Mouse (Mus musculus) midbrain, embryonic 10.5 days (tissue): ENCODE measurements around the gene Grip2. TPM values are rescaled to one million over a fixed set of nuclear protein-coding genes. Genes with fewer than 3 reads are reported as not detected.

Source experiments
- DNase-seq: peaks from one replicate; pipeline ENCODE4 v3.0.0-alpha.2; 2017; ENCODE audit warnings: low spot score
- H3K27ac ChIP-seq: fragments of 300-500 bp; sonication (generic); replicated peaks from 2 replicates; pipeline ENCODE4 v1.5.1; 2016; ENCODE audit warnings: mild to moderate bottlenecking
- H3K27me3 ChIP-seq: fragments of 300-500 bp; sonication (generic); 2 replicates; pipeline ENCODE4 v1.6.1; 2016; ENCODE audit warnings: low read depth, mild to moderate bottlenecking; ENCODE audit not compliant: poor library complexity, severe bottlenecking
- H3K36me3 ChIP-seq: fragments of 300-500 bp; sonication (generic); 2 replicates; pipeline ENCODE4 v1.6.1; 2016; ENCODE audit warnings: mild to moderate bottlenecking, moderate library complexity
- H3K4me1 ChIP-seq: fragments of 300-500 bp; sonication (generic); 2 replicates; pipeline ENCODE4 v1.6.1; 2016
- H3K4me3 ChIP-seq: fragments of 300-500 bp; sonication (generic); 2 replicates; pipeline ENCODE4 v1.5.1; 2016; ENCODE audit warnings: mild to moderate bottlenecking, moderate library complexity
- H3K9me3 ChIP-seq: fragments of 300-500 bp; sonication (generic); replicated peaks from 2 replicates; pipeline ENCODE4 v1.6.1; 2016; ENCODE audit warnings: mild to moderate bottlenecking
- WGBS: fragments of 180-500 bp; shearing (Covaris S2); methylation state at CpG from one replicate; pipeline ENCODE4 v1.1.7; 2016; 5-methylcytosine and 5-hydroxymethylcytosine counted together
- polyA plus RNA-seq: library from polyadenylated mRNA; unstranded; fragments of >200 nt; fragmentation: Nextera tagmentation; extraction: Ambion mirVana; gene quantifications from 2 replicates; pipeline ENCODE4 v1.2.1, GENCODE M21; 2016

Grip2 gene
- polyA plus RNA-seq, 1 experiment from 2014 or later = 0.28 TPM

DNA sequence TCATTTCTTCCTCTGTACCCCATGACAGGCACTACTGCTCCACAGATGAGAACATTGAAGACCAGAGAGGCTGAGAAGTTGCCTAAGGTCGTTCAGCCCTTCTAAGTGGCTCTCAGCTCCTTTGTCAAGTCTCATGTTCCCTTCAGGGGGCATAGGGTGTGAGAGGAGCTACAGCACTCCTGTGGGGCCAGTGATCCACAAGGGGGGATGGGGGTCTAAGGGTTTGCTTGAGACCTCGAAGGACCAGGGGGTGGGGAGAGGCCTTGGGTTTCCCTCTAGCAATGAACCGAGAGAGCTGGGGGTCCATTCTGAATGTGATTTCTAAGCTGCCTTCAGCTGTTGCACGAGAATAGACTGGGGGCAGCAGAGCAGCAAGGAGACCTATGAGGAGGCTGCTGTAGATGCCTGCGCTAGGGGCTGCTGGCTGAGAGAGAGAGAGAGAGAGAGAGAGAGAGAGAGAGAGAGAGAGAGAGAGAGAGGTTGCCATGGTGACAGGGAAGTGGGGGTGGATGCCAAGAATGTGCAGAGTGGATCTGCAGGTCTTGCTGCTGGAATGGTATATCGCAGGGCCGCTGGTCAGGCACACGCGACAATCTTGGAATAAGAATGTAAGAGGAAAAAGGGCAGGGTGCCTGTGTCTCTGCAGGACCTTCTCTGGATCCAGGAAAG lies 107.1 kb downstream of the Grip2 start:
- H3K4me3 ChIP-seq = peak overlapping the region; percentile 16

DNA sequence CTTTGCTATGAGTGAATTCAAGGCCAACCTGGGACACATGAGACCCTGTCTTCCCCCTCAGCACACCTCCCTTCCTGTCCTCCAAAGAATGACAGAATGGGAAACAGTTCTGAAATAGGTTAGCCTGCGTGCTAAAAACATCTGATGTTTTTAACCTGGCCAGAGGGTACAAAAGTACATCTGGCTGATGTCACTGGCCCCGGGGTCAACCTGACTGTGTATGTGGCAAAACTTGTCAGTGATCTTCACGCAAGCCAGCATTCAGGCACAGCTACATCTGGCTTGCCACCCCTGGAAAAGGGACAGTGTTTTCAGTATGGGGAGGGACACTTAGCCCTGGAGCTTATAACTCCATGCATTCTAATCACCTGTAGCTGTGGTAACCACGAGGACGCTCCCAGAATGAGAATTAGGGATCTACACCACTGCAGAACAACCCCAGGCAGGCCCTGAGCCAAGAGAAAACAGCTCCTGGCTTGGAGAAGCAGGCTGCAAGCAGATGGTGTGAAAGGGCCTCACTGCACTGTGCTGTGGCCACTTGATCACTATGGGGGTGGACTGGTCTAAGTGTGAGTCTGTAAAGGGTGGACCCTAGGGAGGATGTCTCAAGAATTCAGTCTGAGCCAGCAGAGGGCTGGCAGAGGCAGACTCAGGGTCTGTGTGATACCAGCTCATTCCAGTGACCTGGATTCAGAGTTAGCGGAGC lies 107.9 kb downstream of the Grip2 start:
- peak; percentile 44 for DNase-seq
- H3K36me3 ChIP-seq = peaks cover 34% of the 10 kb centered on the region
- peak overlapping the region; percentile 85 for H3K27ac ChIP-seq
- H3K4me1 ChIP-seq = peaks cover 54% of the 10 kb centered on the region
- 68% methylated on average over 6 of the region's 6 CpGs for WGBS
- H3K9me3 ChIP-seq = no peaks in the 10 kb centered on the region
- H3K27me3 ChIP-seq = no peaks in the 10 kb centered on the region
- no peak overlapping the region for H3K4me3 ChIP-seq

More for the DNA sequence above, 107.1 kb downstream of the Grip2 start:
- H3K27ac ChIP-seq = peak overlapping the region; percentile 85
- no peaks in the 10 kb centered on the region for H3K9me3 ChIP-seq
- DNase-seq = peak; percentile 73
- peaks cover 34% of the 10 kb centered on the region for H3K36me3 ChIP-seq
- H3K27me3 ChIP-seq = no peaks in the 10 kb centered on the region
- WGBS = 14% methylated on average over 9 of the region's 9 CpGs
- peaks cover 50% of the 10 kb centered on the region for H3K4me1 ChIP-seq

DNA sequence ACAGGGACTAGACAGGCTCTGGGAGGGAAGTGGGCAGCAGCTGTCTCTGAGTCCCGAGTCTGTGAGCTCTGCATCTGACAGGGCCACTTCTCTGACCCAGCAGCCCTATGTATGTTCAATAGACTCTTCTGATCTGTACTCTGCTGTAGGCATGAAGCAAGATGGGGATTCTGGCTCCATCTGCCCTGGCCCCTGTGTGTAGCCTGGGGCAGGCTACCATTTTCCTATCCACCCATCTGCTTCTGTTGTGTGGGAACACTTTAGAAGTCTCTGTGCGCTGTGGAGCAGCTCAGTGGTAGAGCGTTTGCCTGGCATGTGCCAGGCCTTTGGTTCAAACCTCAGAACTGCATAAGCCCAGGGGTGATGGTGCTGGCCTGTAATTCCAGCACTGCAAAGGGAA lies 108.4 kb downstream of the Grip2 start:
- no peak overlapping the region for H3K4me3 ChIP-seq
- H3K36me3 ChIP-seq = peaks cover 28% of the 10 kb centered on the region
- no peaks in the 10 kb centered on the region for H3K9me3 ChIP-seq
- DNase-seq = no peak
- H3K27ac ChIP-seq = peak overlapping the region; percentile 85
- peaks cover 60% of the 10 kb centered on the region for H3K4me1 ChIP-seq
- WGBS = 78% methylated on average over 3 of the region's 3 CpGs
- no peaks in the 10 kb centered on the region for H3K27me3 ChIP-seq

- no peaks in the 10 kb centered on the region for H3K27me3 ChIP-seq
- no peak overlapping the region for H3K4me3 ChIP-seq
- H3K4me1 ChIP-seq = peaks cover 65% of the 10 kb centered on the region
- H3K27ac ChIP-seq = peak overlapping the region; percentile 85
- WGBS = 79% methylated on average over 2 of the region's 2 CpGs
- no peaks in the 10 kb centered on the region for H3K9me3 ChIP-seq
- DNase-seq = no peak
- H3K36me3 ChIP-seq = peaks cover 22% of the 10 kb centered on the region
These were observed 109.0 kb downstream of the Grip2 start for GRCm38 (mm10) chr6:91718067-91718466.

- Histone ChIP-seq H3K36me3 (peaks cover 23% of the 10 kb centered on the region), H3K4me1 (peaks cover 72% of the 10 kb centered on the region)
- WGBS = 90% methylated on average over 6 of the region's 6 CpGs
These were observed 110.9 kb downstream of the Grip2 start for GRCm38 (mm10) chr6:91715988-91716810.

GRCm38 (mm10) chr6:91715023-91715422 lies 112.0 kb downstream of the Grip2 start:
- no peaks in the 10 kb centered on the region for H3K9me3 ChIP-seq
- DNase-seq = no peak
- H3K4me3 ChIP-seq = no peak overlapping the region
- peaks cover 69% of the 10 kb centered on the region for H3K4me1 ChIP-seq
- H3K27me3 ChIP-seq = no peaks in the 10 kb centered on the region
- peak overlapping the region; percentile 63 for H3K27ac ChIP-seq
- H3K36me3 ChIP-seq = peaks cover 25% of the 10 kb centered on the region
- 87% methylated on average over 8 of the region's 8 CpGs for WGBS

More at GRCm38 (mm10) chr6:91715988-91716810, 110.9 kb downstream of the Grip2 start:
- Histone ChIP-seq H3K9me3 (no peaks in the 10 kb centered on the region), H3K4me3 (no peak overlapping the region), H3K27me3 (no peaks in the 10 kb centered on the region), H3K27ac (no peak overlapping the region; the same call in 1 of the 2 replicates)
- no peak for DNase-seq

DNA sequence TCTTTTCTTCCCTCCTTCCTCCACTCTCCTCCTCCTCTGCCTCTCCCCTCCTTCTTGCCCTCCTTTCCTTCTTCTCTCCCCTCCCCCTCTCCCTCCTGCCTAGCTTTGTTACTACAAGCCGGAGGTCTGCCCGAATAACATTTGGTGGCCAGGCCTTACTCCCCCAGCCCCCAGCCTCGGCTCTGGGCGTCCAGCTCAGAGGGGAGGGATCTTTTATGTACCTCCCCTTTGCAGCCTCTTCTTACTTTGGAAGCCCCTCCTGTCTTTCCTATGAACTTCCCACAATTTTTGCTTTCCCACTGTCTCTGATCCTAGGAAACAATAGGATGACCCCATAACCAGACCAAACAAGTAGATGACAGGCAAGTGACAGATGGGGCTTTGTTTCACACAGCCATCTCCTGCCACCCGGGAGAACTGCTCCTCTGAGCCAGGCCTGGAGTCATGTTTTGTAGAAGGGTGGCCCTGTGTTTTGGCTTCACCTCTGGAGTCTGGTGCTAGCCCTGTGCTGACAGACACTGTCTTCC lies 113.6 kb downstream of the Grip2 start:
- Histone ChIP-seq H3K27me3 (no peaks in the 10 kb centered on the region), H3K9me3 (peaks cover 3% of the 10 kb centered on the region; the same call in 1 of the 2 replicates), H3K36me3 (peaks cover 30% of the 10 kb centered on the region), H3K4me3 (peak overlapping the region; percentile 28), H3K4me1 (peaks cover 60% of the 10 kb centered on the region), H3K27ac (peak overlapping the region; percentile 91)
- DNase-seq = peak; percentile 47
- WGBS = 2% methylated on average over 5 of the region's 5 CpGs

- Histone ChIP-seq H3K9me3 (peaks cover 5% of the 10 kb centered on the region; the same call in 1 of the 2 replicates), H3K27ac (peak overlapping the region; percentile 91), H3K27me3 (no peaks in the 10 kb centered on the region), H3K4me1 (peaks cover 55% of the 10 kb centered on the region), H3K4me3 (peak overlapping the region; percentile 28), H3K36me3 (peaks cover 36% of the 10 kb centered on the region)
- peak; percentile 57 for DNase-seq
- WGBS = 5% methylated on average over 10 of the region's 10 CpGs
These were observed 114.2 kb downstream of the Grip2 start for GRCm38 (mm10) chr6:91712855-91713331.

- peaks cover 5% of the 10 kb centered on the region; the same call in 1 of the 2 replicates for H3K9me3 ChIP-seq
- peak overlapping the region; percentile 91 for H3K27ac ChIP-seq
- peaks cover 42% of the 10 kb centered on the region for H3K36me3 ChIP-seq
- no peaks in the 10 kb centered on the region for H3K27me3 ChIP-seq
- H3K4me1 ChIP-seq = peaks cover 50% of the 10 kb centered on the region
- peak overlapping the region; percentile 28 for H3K4me3 ChIP-seq
- 23% methylated on average over 4 of the region's 4 CpGs for WGBS
- no peak for DNase-seq
These were observed 114.8 kb downstream of the Grip2 start for GRCm38 (mm10) chr6:91712097-91712854.
